In genomic region chr6:71125043-71125893, GRCm38 (mm10) we compare ENCODE assay signal across 9 mouse cellular contexts. TPM values are rescaled to one million over a fixed set of nuclear protein-coding genes. Genes with fewer than 3 reads are reported as not detected.
DNase-seq lines count a peak whose midpoint lies in the region; ATAC-seq lines count a peak whose summit lies in the region.
"Had no signal": no experiment of that assay in that cellular context is flagged by ENCODE, and none has a peak within 500 bp of the region (broad histone marks: within the 10 kb centered on the region; RNA-seq: fewer than 3 reads in every experiment).

No protein-coding gene starts in this region.

- no peak overlapping the region for H3K4me2 ChIP-seq in forebrain, embryonic 16.5 days (ENCODE audit: low read length)
- no peak overlapping the region for H3K4me2 ChIP-seq in lung, embryonic 16.5 days (ENCODE audit: low read depth, low read length)

- peak; percentile 59 for DNase-seq in Muller cell, postnatal 12 days (ENCODE audit: inconsistent ontology term)
- peak; percentile 58 for DNase-seq in cerebellum, adult 11-12 months
- DNase-seq in layer of hippocampus, adult 18-20 months (ENCODE audit: low spot score in 2 of 2): peak; percentile 44 to 86
- peak; percentile 59 for DNase-seq in retina, adult 2 months (ENCODE audit: low read depth, low spot score)
- peak; percentile 32 to 69 for DNase-seq in thymus, postnatal 10 days (ENCODE audit: low spot score in 2 of 2)

- no peaks in the 10 kb centered on the region for H3K27me3 ChIP-seq in forebrain, embryonic 16.5 days (replicated peaks; ENCODE audit: control insufficient read depth, insufficient read depth, low read length)
- H3K27me3 ChIP-seq in lung, embryonic 16.5 days (ENCODE audit: control insufficient read depth, insufficient read depth, low read depth, low read length): no peaks in the 10 kb centered on the region

- H3K4me3 ChIP-seq in forebrain, embryonic 16.5 days (replicated peaks; ENCODE audit: low read length): no peak overlapping the region
- no peak overlapping the region for H3K4me3 ChIP-seq in lung, embryonic 16.5 days (ENCODE audit: low read length)

- no peaks in the 10 kb centered on the region for H3K4me1 ChIP-seq in forebrain, embryonic 16.5 days (replicated peaks; ENCODE audit: control insufficient read depth, insufficient read depth, low read length)
- no peaks in the 10 kb centered on the region for H3K4me1 ChIP-seq in lung, embryonic 16.5 days (replicated peaks; ENCODE audit: control insufficient read depth, insufficient read depth, low read length)

- H3K27ac ChIP-seq in forebrain, embryonic 16.5 days (ENCODE audit: low read length): no peak overlapping the region
- H3K27ac ChIP-seq in lung, embryonic 16.5 days (ENCODE audit: low read length): no peak overlapping the region
- H3K27ac ChIP-seq: macrophage had no signal

- H3K9ac ChIP-seq in forebrain, embryonic 16.5 days (replicated peaks; ENCODE audit: low read depth, low read length): no peak overlapping the region
- no peak overlapping the region for H3K9ac ChIP-seq in lung, embryonic 16.5 days (ENCODE audit: low read length)

- no peaks in the 10 kb centered on the region for H3K9me3 ChIP-seq in forebrain, embryonic 16.5 days (ENCODE audit: control insufficient read depth, low read length)
- H3K9me3 ChIP-seq in lung, embryonic 16.5 days (ENCODE audit: control insufficient read depth, low read length): no peaks in the 10 kb centered on the region

- H3K36me3 ChIP-seq in forebrain, embryonic 16.5 days (ENCODE audit: control insufficient read depth, insufficient read depth): no peaks in the 10 kb centered on the region
- H3K36me3 ChIP-seq in lung, embryonic 16.5 days (ENCODE audit: control insufficient read depth, insufficient read depth, low read length): no peaks in the 10 kb centered on the region

- peak; percentile 78 for ATAC-seq in forebrain, embryonic 16.5 days
- peak; percentile 78 to 91 for ATAC-seq in hematopoietic stem cell, adult 5-6 weeks (replicated peaks in 1 of 2; ENCODE audit: insufficient read depth in 1 of 2, low FRiP score in 2 of 2, low TSS enrichment in 1 of 2, low read depth in 1 of 2, poor library complexity in 2 of 2, severe bottlenecking in 2 of 2)
- ATAC-seq in lung, embryonic 16.5 days (ENCODE audit: low read depth): peak; percentile 60

- WGBS in forebrain, embryonic 16.5 days: 5% methylated on average over 3 of the region's 3 CpGs
- WGBS in lung, embryonic 16.5 days: 4% methylated on average over 3 of the region's 3 CpGs

RNA-seq across cellular contexts. Expression of gene Thnsl2, which starts 19.0 kb away (rescaled TPM):
- 3.2 and 3.3 TPM in 2 replicates for polyA plus RNA-seq in forebrain, embryonic 16.5 days (2015; fragmentation: Nextera tagmentation; extraction: Ambion mirVana)
- total RNA-seq in hematopoietic stem cell, adult 5-6 weeks (2017): 3.3 and 5.4 TPM in 2 replicates
- total RNA-seq in layer of hippocampus, adult 18-20 months (2021): 1 to 10 TPM; 4.1 to 4.9 TPM
- 8.8 and 9.7 TPM in 2 replicates for polyA plus RNA-seq in lung, embryonic 16.5 days (2015; fragmentation: Nextera tagmentation; extraction: Ambion mirVana)
